Mouse (Mus musculus): ENCODE results near the gene Kank4. TPM values are rescaled to one million over a fixed set of nuclear protein-coding genes. Genes with fewer than 3 reads are reported as not detected.

Gene Kank4
- polyA plus RNA-seq, 1 experiment from 2014 or later: 0.08 TPM

GRCm38 (mm10) chr4:98722454-98722853 is 94.9 kb downstream of the Kank4 start:
- H3K4me1 ChIP-seq (ENCODE audit: insufficient read depth): peaks cover 4% of the 10 kb centered on the region
- ATAC-seq (no peak), DNase-seq (peak; percentile 76)
- peaks cover 11% of the 10 kb centered on the region for H3K27me3 ChIP-seq (ENCODE audit: insufficient read depth, low read length)
- H3K36me3 ChIP-seq (replicated peaks; ENCODE audit: insufficient read depth, low read length): no peaks in the 10 kb centered on the region
- TF ChIP-seq CTCF (IDR thresholded peaks at IDR 0.05; ENCODE audit: low read depth) (peak; percentile 83), EP300 (IDR thresholded peaks at IDR 0.05; ENCODE audit: low read depth) (no peak)
- WGBS (ENCODE audit: insufficient replicate concordance): 17% methylated on average over 8 of the region's 8 CpGs
- H3K9me3 ChIP-seq (ENCODE audit: low read length): no peaks in the 10 kb centered on the region
- H3K27ac ChIP-seq (ENCODE audit: low read depth): no peak overlapping the region
- H3K9ac ChIP-seq (replicated peaks): no peak overlapping the region
- no peak overlapping the region for H3K4me3 ChIP-seq (ENCODE audit: low read depth, low read length)
- no peak overlapping the region for H3K4me2 ChIP-seq (ENCODE audit: low read depth, low read length)

GRCm38 (mm10) chr4:98718547-98718917 is 98.8 kb downstream of the Kank4 start:
- no peak overlapping the region for H3K9ac ChIP-seq (replicated peaks)
- no peaks in the 10 kb centered on the region for H3K27me3 ChIP-seq (ENCODE audit: insufficient read depth, low read length)
- H3K4me1 ChIP-seq (ENCODE audit: insufficient read depth): no peaks in the 10 kb centered on the region
- 76% methylated on average over 10 of the region's 10 CpGs for WGBS (ENCODE audit: insufficient replicate concordance)
- no peak for TF ChIP-seq EP300 (IDR thresholded peaks at IDR 0.05; ENCODE audit: low read depth)
- no peak for TF ChIP-seq CTCF (IDR thresholded peaks at IDR 0.05; ENCODE audit: low read depth)
- no peak overlapping the region for H3K4me3 ChIP-seq (ENCODE audit: low read depth, low read length)
- H3K27ac ChIP-seq (ENCODE audit: low read depth): no peak overlapping the region
- H3K36me3 ChIP-seq (replicated peaks; ENCODE audit: insufficient read depth, low read length): no peaks in the 10 kb centered on the region
- no peak for ATAC-seq
- no peak for DNase-seq
- H3K4me2 ChIP-seq (ENCODE audit: low read depth, low read length): no peak overlapping the region
- H3K9me3 ChIP-seq (ENCODE audit: low read length): no peaks in the 10 kb centered on the region

GRCm38 (mm10) chr4:98717735-98718546 is 99.4 kb downstream of the Kank4 start:
- 78% methylated on average over 17 of the region's 17 CpGs for WGBS (ENCODE audit: insufficient replicate concordance)
- Histone ChIP-seq H3K4me2 (ENCODE audit: low read depth, low read length) (no peak overlapping the region), H3K9me3 (ENCODE audit: low read length) (no peaks in the 10 kb centered on the region), H3K4me3 (ENCODE audit: low read depth, low read length) (no peak overlapping the region), H3K27ac (ENCODE audit: low read depth) (no peak overlapping the region), H3K4me1 (ENCODE audit: insufficient read depth) (no peaks in the 10 kb centered on the region), H3K36me3 (replicated peaks; ENCODE audit: insufficient read depth, low read length) (no peaks in the 10 kb centered on the region), H3K9ac (replicated peaks) (no peak overlapping the region), H3K27me3 (ENCODE audit: insufficient read depth, low read length) (no peaks in the 10 kb centered on the region)
- TF ChIP-seq EP300 (IDR thresholded peaks at IDR 0.05; ENCODE audit: low read depth): no peak
- no peak for TF ChIP-seq CTCF (IDR thresholded peaks at IDR 0.05; ENCODE audit: low read depth)
- DNase-seq (no peak), ATAC-seq (no peak)

- DNase-seq: no peak
- no peaks in the 10 kb centered on the region for H3K36me3 ChIP-seq (replicated peaks; ENCODE audit: insufficient read depth, low read length)
- no peak for ATAC-seq
- H3K4me1 ChIP-seq (ENCODE audit: insufficient read depth): no peaks in the 10 kb centered on the region
- H3K4me3 ChIP-seq (ENCODE audit: low read depth, low read length): no peak overlapping the region
- no peak overlapping the region for H3K4me2 ChIP-seq (ENCODE audit: low read depth, low read length)
- no peaks in the 10 kb centered on the region for H3K27me3 ChIP-seq (ENCODE audit: insufficient read depth, low read length)
- WGBS (ENCODE audit: insufficient replicate concordance): 86% methylated on average over 8 of the region's 8 CpGs
- TF ChIP-seq CTCF (IDR thresholded peaks at IDR 0.05; ENCODE audit: low read depth) (no peak), EP300 (IDR thresholded peaks at IDR 0.05; ENCODE audit: low read depth) (no peak)
- no peaks in the 10 kb centered on the region for H3K9me3 ChIP-seq (ENCODE audit: low read length)
- no peak overlapping the region for H3K9ac ChIP-seq (replicated peaks)
- no peak overlapping the region for H3K27ac ChIP-seq (ENCODE audit: low read depth)
These were observed 106.4 kb downstream of the Kank4 start for GRCm38 (mm10) chr4:98710891-98711290.

Other genes starting within 250 kb of the Kank4 start
- not detected in 2 replicates for gene L1td1, start 90.8 kb downstream of the Kank4 start, polyA plus RNA-seq (2015; fragmentation: Nextera tagmentation; extraction: Ambion mirVana)
- not detected in 2 replicates for gene I0C0044D17Rik, start 6.3 kb upstream of the Kank4 start, polyA plus RNA-seq (2015; fragmentation: Nextera tagmentation; extraction: Ambion mirVana)
- gene Usp1, start 106.3 kb upstream of the Kank4 start, polyA plus RNA-seq (2015; fragmentation: Nextera tagmentation; extraction: Ambion mirVana): 38.6 and 39.3 TPM in 2 replicates
- gene Angptl3, start 213.4 kb upstream of the Kank4 start, polyA plus RNA-seq (2015; fragmentation: Nextera tagmentation; extraction: Ambion mirVana): 375 and 438 TPM in 2 replicates

Measured in liver, postnatal 0 days (tissue).